Mouse (Mus musculus): Measurements from ENCODE around the gene Meis3. TPM values are rescaled to one million over a fixed set of nuclear protein-coding genes. Genes with fewer than 3 reads are reported as not detected.

Gene Meis3
- polyA plus RNA-seq, 1 experiment from 2014 or later = 205 TPM

- Histone ChIP-seq H3K4me2 (replicated peaks) (no peak overlapping the region), H3K9me3 (no peaks in the 10 kb centered on the region), H3K4me1 (no peaks in the 10 kb centered on the region), H3K4me3 (no peak overlapping the region), H3K27ac (no peak overlapping the region), H3K36me3 (peaks cover 98% of the 10 kb centered on the region), H3K9ac (no peak overlapping the region), H3K27me3 (replicated peaks) (no peaks in the 10 kb centered on the region)
- WGBS = 86% methylated on average over 15 of the region's 15 CpGs
- no peak for ATAC-seq (ENCODE audit: low FRiP score, low read depth)
Observed at GRCm38 (mm10) chr7:16202756-16203504, 28.0 kb downstream of the Meis3 start.

- H3K27ac ChIP-seq = no peak overlapping the region
- no peak overlapping the region for H3K4me3 ChIP-seq
- peaks cover 97% of the 10 kb centered on the region for H3K36me3 ChIP-seq
- WGBS = 91% methylated on average over 13 of the region's 13 CpGs
- no peak overlapping the region for H3K4me2 ChIP-seq (replicated peaks)
- H3K27me3 ChIP-seq (replicated peaks) = no peaks in the 10 kb centered on the region
- H3K9ac ChIP-seq = no peak overlapping the region
- no peaks in the 10 kb centered on the region for H3K4me1 ChIP-seq
- ATAC-seq (ENCODE audit: low FRiP score, low read depth) = no peak
- H3K9me3 ChIP-seq = no peaks in the 10 kb centered on the region
Observed at GRCm38 (mm10) chr7:16203505-16203903, 28.6 kb downstream of the Meis3 start.

- Histone ChIP-seq H3K4me2 (replicated peaks) (no peak overlapping the region), H3K9me3 (no peaks in the 10 kb centered on the region), H3K27ac (no peak overlapping the region), H3K4me3 (no peak overlapping the region), H3K4me1 (no peaks in the 10 kb centered on the region), H3K27me3 (replicated peaks) (no peaks in the 10 kb centered on the region), H3K9ac (no peak overlapping the region), H3K36me3 (peaks cover 96% of the 10 kb centered on the region)
- 88% methylated on average over 9 of the region's 9 CpGs for WGBS
- ATAC-seq (ENCODE audit: low FRiP score, low read depth) = no peak
Observed at GRCm38 (mm10) chr7:16204791-16205190, 29.9 kb downstream of the Meis3 start.

- no peaks in the 10 kb centered on the region for H3K4me1 ChIP-seq
- H3K9ac ChIP-seq = no peak overlapping the region
- no peaks in the 10 kb centered on the region for H3K27me3 ChIP-seq (replicated peaks)
- peaks cover 97% of the 10 kb centered on the region for H3K36me3 ChIP-seq
- 86% methylated on average over 7 of the region's 7 CpGs for WGBS
- no peak overlapping the region for H3K4me2 ChIP-seq (replicated peaks)
- H3K4me3 ChIP-seq = no peak overlapping the region
- no peak for ATAC-seq (ENCODE audit: low FRiP score, low read depth)
- H3K27ac ChIP-seq = no peak overlapping the region
- H3K9me3 ChIP-seq = no peaks in the 10 kb centered on the region
Observed at GRCm38 (mm10) chr7:16207076-16207475, 32.2 kb downstream of the Meis3 start.

GRCm38 (mm10) chr7:16207496-16207895, 32.6 kb downstream of the Meis3 start:
- 88% methylated on average over 10 of the region's 10 CpGs for WGBS
- Histone ChIP-seq H3K4me2 (replicated peaks) (no peak overlapping the region), H3K36me3 (peaks cover 97% of the 10 kb centered on the region), H3K4me1 (no peaks in the 10 kb centered on the region), H3K4me3 (no peak overlapping the region), H3K9me3 (no peaks in the 10 kb centered on the region), H3K9ac (no peak overlapping the region), H3K27me3 (replicated peaks) (no peaks in the 10 kb centered on the region), H3K27ac (no peak overlapping the region)
- ATAC-seq (ENCODE audit: low FRiP score, low read depth) = no peak

- 91% methylated on average over 21 of the region's 21 CpGs for WGBS
- no peak for ATAC-seq (ENCODE audit: low FRiP score, low read depth)
- no peak overlapping the region for H3K27ac ChIP-seq
- H3K36me3 ChIP-seq = peaks cover 97% of the 10 kb centered on the region
- H3K9ac ChIP-seq = no peak overlapping the region
- no peaks in the 10 kb centered on the region for H3K9me3 ChIP-seq
- no peaks in the 10 kb centered on the region for H3K27me3 ChIP-seq (replicated peaks)
- H3K4me3 ChIP-seq = no peak overlapping the region
- no peaks in the 10 kb centered on the region for H3K4me1 ChIP-seq
- H3K4me2 ChIP-seq (replicated peaks) = no peak overlapping the region
Observed at GRCm38 (mm10) chr7:16208781-16209665, 34.1 kb downstream of the Meis3 start.

GRCm38 (mm10) chr7:16210862-16211365, 36.0 kb downstream of the Meis3 start:
- H3K4me3 ChIP-seq = no peak overlapping the region
- no peaks in the 10 kb centered on the region for H3K9me3 ChIP-seq
- H3K36me3 ChIP-seq = peaks cover 96% of the 10 kb centered on the region
- no peak overlapping the region for H3K27ac ChIP-seq
- no peak for ATAC-seq (ENCODE audit: low FRiP score, low read depth)
- no peaks in the 10 kb centered on the region for H3K27me3 ChIP-seq (replicated peaks)
- no peak overlapping the region for H3K4me2 ChIP-seq (replicated peaks)
- no peaks in the 10 kb centered on the region for H3K4me1 ChIP-seq
- no peak overlapping the region for H3K9ac ChIP-seq
- 74% methylated on average over 12 of the region's 12 CpGs for WGBS

GRCm38 (mm10) chr7:16213196-16213595, 38.3 kb downstream of the Meis3 start:
- H3K4me1 ChIP-seq = no peaks in the 10 kb centered on the region
- no peak overlapping the region for H3K4me2 ChIP-seq (replicated peaks)
- WGBS = 89% methylated on average over 6 of the region's 6 CpGs
- H3K27me3 ChIP-seq (replicated peaks) = no peaks in the 10 kb centered on the region
- no peaks in the 10 kb centered on the region for H3K9me3 ChIP-seq
- ATAC-seq (ENCODE audit: low FRiP score, low read depth) = no peak
- no peak overlapping the region for H3K27ac ChIP-seq
- no peak overlapping the region for H3K4me3 ChIP-seq
- peaks cover 92% of the 10 kb centered on the region for H3K36me3 ChIP-seq
- no peak overlapping the region for H3K9ac ChIP-seq

GRCm38 (mm10) chr7:16213986-16214385, 39.1 kb downstream of the Meis3 start:
- H3K4me2 ChIP-seq (replicated peaks) = no peak overlapping the region
- no peaks in the 10 kb centered on the region for H3K4me1 ChIP-seq
- peaks cover 88% of the 10 kb centered on the region for H3K36me3 ChIP-seq
- whole genome bisulfite sequencing = 91% methylated on average over 9 of the region's 9 CpGs
- no peaks in the 10 kb centered on the region for H3K27me3 ChIP-seq (replicated peaks)
- H3K9me3 ChIP-seq = no peaks in the 10 kb centered on the region
- H3K27ac ChIP-seq = no peak overlapping the region
- H3K4me3 ChIP-seq = no peak overlapping the region
- ATAC-seq (ENCODE audit: low FRiP score, low read depth) = no peak
- no peak overlapping the region for H3K9ac ChIP-seq

- H3K4me3 ChIP-seq = peak within 1 kb of the TSS; percentile 66
- H3K36me3 ChIP-seq = peaks cover 11% of the 10 kb centered on the region
- ATAC-seq (ENCODE audit: low FRiP score, low read depth) = peak; percentile 94
- peaks cover 9% of the 10 kb centered on the region; the same call in 1 of the 2 replicates for H3K4me1 ChIP-seq
- WGBS = 2% methylated on average over 34 of the region's 34 CpGs
- H3K9me3 ChIP-seq = no peaks in the 10 kb centered on the region
- peak within 1 kb of the TSS; percentile 83 for H3K9ac ChIP-seq
- H3K27ac ChIP-seq = no peak within 1 kb of the TSS; the same call in 1 of the 2 replicates
- H3K4me2 ChIP-seq (replicated peaks) = peak within 1 kb of the TSS; percentile 77
- no peaks in the 10 kb centered on the region for H3K27me3 ChIP-seq (replicated peaks)
Observed at GRCm38 (mm10) chr7:16221582-16222272, 46.8 kb downstream of the Meis3 start, which contains the start of gene Dhx34. Gene Dhx34, minus strand, starts transcription at chr7:16222037.

GRCm38 (mm10) chr7:16229869-16230268, 55.0 kb downstream of the Meis3 start:
- H3K4me2 ChIP-seq (replicated peaks) = no peak overlapping the region
- no peaks in the 10 kb centered on the region for H3K27me3 ChIP-seq (replicated peaks)
- H3K9me3 ChIP-seq = peaks cover 5% of the 10 kb centered on the region; the same call in 1 of the 2 replicates
- H3K9ac ChIP-seq = no peak overlapping the region
- H3K36me3 ChIP-seq = no peaks in the 10 kb centered on the region
- H3K27ac ChIP-seq = no peak overlapping the region
- no peaks in the 10 kb centered on the region for H3K4me1 ChIP-seq
- WGBS = 53% methylated on average over 5 of the region's 5 CpGs
- H3K4me3 ChIP-seq = no peak overlapping the region
- no peak for ATAC-seq (ENCODE audit: low FRiP score, low read depth)

All from neural tube, embryonic 12.5 days (tissue).